9 mouse cellular contexts compared by ENCODE assay signal in genomic region chr11:58102581-58103343, GRCm38 (mm10). TPM values are rescaled to one million over a fixed set of nuclear protein-coding genes. Genes with fewer than 3 reads are reported as not detected.
DNase-seq lines count a peak whose midpoint lies in the region; ATAC-seq and TF ChIP-seq lines count a peak whose summit lies in the region.
"Had no signal": no experiment of that assay in that cellular context is flagged by ENCODE, and none has a peak within 500 bp of the region (broad histone marks: within the 10 kb centered on the region; RNA-seq: fewer than 3 reads in every experiment).

No protein-coding gene starts in this region.

- peak overlapping the region; percentile 75 for H3K27ac ChIP-seq in CH12.LX (ENCODE audit: insufficient read depth, low read depth)
- no peak overlapping the region for H3K27ac ChIP-seq in heart, embryonic 12.5 days (ENCODE audit: poor library complexity, severe bottlenecking)
- H3K27ac ChIP-seq in liver, embryonic 15.5 days (replicated peaks) = peak overlapping the region; percentile 94

- H3K79me2 ChIP-seq in CH12.LX (replicated peaks; ENCODE audit: control insufficient read depth, extremely low read depth, insufficient read depth, poor library complexity, severe bottlenecking) = peaks cover 33% of the 10 kb centered on the region

- TF ChIP-seq POLR2A in CH12.LX (IDR thresholded peaks at IDR 0.05; ENCODE audit: low read depth, low read length) = peak; percentile 49

- 85% methylated on average over 9 of the region's 9 CpGs for WGBS in heart, embryonic 12.5 days
- WGBS in liver, embryonic 15.5 days (ENCODE audit: insufficient replicate concordance) = 77% methylated on average over 9 of the region's 9 CpGs

- no peak for ATAC-seq in heart, embryonic 12.5 days (ENCODE audit: insufficient number of reproducible peaks, low FRiP score)
- ATAC-seq in liver, embryonic 15.5 days (ENCODE audit: insufficient read depth) = no peak
- ATAC-seq in cerebellum, adult (ENCODE audit: insufficient number of reproducible peaks, low FRiP score, low TSS enrichment) = no peak

- H3K4me2 ChIP-seq in CH12.LX (ENCODE audit: insufficient read depth, low read depth, poor library complexity, severe bottlenecking) = peak overlapping the region; percentile 7
- peak overlapping the region; percentile 86 for H3K4me2 ChIP-seq in heart, embryonic 12.5 days
- H3K4me2 ChIP-seq in liver, embryonic 15.5 days = peak overlapping the region; percentile 77

- TF ChIP-seq RAD21 in CH12.LX (IDR thresholded peaks at IDR 0.05; ENCODE audit: low read depth, low read length) = no peak

- TF ChIP-seq CTCF in CH12.LX (conservative IDR thresholded peaks at IDR 0.05 in 1 of 2, IDR thresholded peaks at IDR 0.05 in 1 of 2; ENCODE audit: low read depth in 2 of 2, low read length in 2 of 2) = no peak

- H3K4me3 ChIP-seq in CH12.LX (replicated peaks in 1 of 3; ENCODE audit: low read depth in 2 of 3, low read length in 2 of 3, poor library complexity in 1 of 3) = peak overlapping the region in 2 of 3 experiments; percentile 51 to 76
- peak overlapping the region; percentile 89; the same call in 1 of the 2 replicates for H3K4me3 ChIP-seq in heart, embryonic 12.5 days
- H3K4me3 ChIP-seq in liver, embryonic 15.5 days (replicated peaks) = peak overlapping the region; percentile 90; the same call in 1 of the 2 replicates

- DNase-seq in 3T3-L1 (ENCODE audit: low read depth, low spot score) (peak; percentile 28), CH12.LX (ENCODE audit: extremely low read depth) (peak; percentile 87)
- DNase-seq in thymus, postnatal 25 days = peak; percentile 80
- no peak for DNase-seq in embryo, embryonic 10 days (ENCODE audit: low spot score)
- no peak for DNase-seq in adrenal gland, adult (ENCODE audit: inconsistent age in 2 of 2, low spot score in 1 of 2)

- peaks cover 0 to 6% of the 10 kb centered on the region in 2 experiments for H3K36me3 ChIP-seq in CH12.LX (replicated peaks in 1 of 2; ENCODE audit: control insufficient read depth in 1 of 2, insufficient read depth in 1 of 2, low read length in 1 of 2)
- H3K36me3 ChIP-seq in heart, embryonic 12.5 days = no peaks in the 10 kb centered on the region
- H3K36me3 ChIP-seq in liver, embryonic 15.5 days (replicated peaks) = no peaks in the 10 kb centered on the region

- in situ Hi-C loops in CH12.LX (cut with MboI; ENCODE audit: low pct_ligation_motif_present, low pct_unique_long_range_greater_than_20kb, low sequenced_read_pairs) = loop anchor here (5.0 kb wide), 1 partner anchor 35 kb away; no protein-coding TSS in a partner anchor

- dilution Hi-C loops in CH12.LX (cut with MboI; ENCODE audit: extremely low pct_ligation_motif_present, extremely low pct_unique_long_range_greater_than_20kb, low sequenced_read_pairs) = no loop called here

- H3K27me3 ChIP-seq in CH12.LX (replicated peaks) = no peaks in the 10 kb centered on the region
- no peaks in the 10 kb centered on the region; the same call in 1 of the 2 replicates for H3K27me3 ChIP-seq in heart, embryonic 12.5 days (replicated peaks)
- H3K27me3 ChIP-seq in liver, embryonic 15.5 days = peaks cover 13% of the 10 kb centered on the region

- H3K9ac ChIP-seq in CH12.LX (ENCODE audit: insufficient read depth, low read depth) = peak overlapping the region; percentile 44
- peak overlapping the region; percentile 47; the same call in 1 of the 2 replicates for H3K9ac ChIP-seq in heart, embryonic 12.5 days
- peak overlapping the region; percentile 88 for H3K9ac ChIP-seq in liver, embryonic 15.5 days

- no peaks in the 10 kb centered on the region for H3K9me3 ChIP-seq in CH12.LX (replicated peaks; ENCODE audit: low read length)
- no peaks in the 10 kb centered on the region for H3K9me3 ChIP-seq in heart, embryonic 12.5 days (replicated peaks)
- no peaks in the 10 kb centered on the region for H3K9me3 ChIP-seq in liver, embryonic 15.5 days (replicated peaks)

- peaks cover 13 to 46% of the 10 kb centered on the region in 2 experiments for H3K4me1 ChIP-seq in CH12.LX (ENCODE audit: control insufficient read depth in 1 of 2, insufficient read depth in 2 of 2)
- peaks cover 15% of the 10 kb centered on the region for H3K4me1 ChIP-seq in heart, embryonic 12.5 days (replicated peaks)
- H3K4me1 ChIP-seq in liver, embryonic 15.5 days (replicated peaks) = peaks cover 37% of the 10 kb centered on the region

- TF ChIP-seq EP300 in CH12.LX (IDR thresholded peaks at IDR 0.05; ENCODE audit: low read length) = peak; percentile 76

TF ChIP-seq in CH12.LX, 34 proteins besides CTCF, POLR2A, EP300 and RAD21:
- TF ChIP-seq IRF4 (IDR thresholded peaks at IDR 0.05; ENCODE audit: low read depth, low read length) (peak; percentile 53), HCFC1 (IDR thresholded peaks at IDR 0.05; ENCODE audit: low read depth, low read length) (no peak), USF2 (conservative IDR thresholded peaks at IDR 0.05; ENCODE audit: low read depth, low read length) (no peak; the same call in 1 of the 2 replicates), MEF2A (IDR thresholded peaks at IDR 0.05; ENCODE audit: borderline replicate concordance, low read depth, low read length) (peak; percentile 58), ZMIZ1 (IDR thresholded peaks at IDR 0.05; ENCODE audit: low read depth, low read length) (no peak), ZNF384 (IDR thresholded peaks at IDR 0.05; ENCODE audit: low read depth, low read length) (no peak), MXI1 (IDR thresholded peaks at IDR 0.05; ENCODE audit: low read depth, low read length) (peak; percentile 67; the same call in 1 of the 2 replicates), ETS1 (conservative IDR thresholded peaks at IDR 0.05; ENCODE audit: low read depth, low read length) (peak; percentile 80), NELFE (IDR thresholded peaks at IDR 0.05; ENCODE audit: low read depth, low read length) (no peak), TCF12 (IDR thresholded peaks at IDR 0.05; ENCODE audit: low read depth, low read length) (peak; percentile 95), ZC3H11A (IDR thresholded peaks at IDR 0.05; ENCODE audit: low read depth, low read length) (no peak), MAZ (IDR thresholded peaks at IDR 0.05; ENCODE audit: low read depth, low read length) (no peak; the same call in 1 of the 2 replicates), ELF1 (IDR thresholded peaks at IDR 0.05; ENCODE audit: low read depth, low read length) (0 out of 2 replicates have a peak, but pooled peaks have one; percentile 10), USF1 (IDR thresholded peaks at IDR 0.05; ENCODE audit: low read depth, low read length) (peak; percentile 50), RCOR1 (conservative IDR thresholded peaks at IDR 0.05; ENCODE audit: low read depth, low read length) (peak; percentile 71; the same call in 1 of the 2 replicates), KAT2A (IDR thresholded peaks at IDR 0.05; ENCODE audit: insufficient replicate concordance, low read length) (no peak), MAFK (IDR thresholded peaks at IDR 0.05; ENCODE audit: insufficient replicate concordance, low read length) (0 out of 2 replicates have a peak, but pooled peaks have one; percentile 10), BHLHE40 (IDR thresholded peaks at IDR 0.05; ENCODE audit: low read depth, low read length) (peak; percentile 100), MAX (IDR thresholded peaks at IDR 0.05; ENCODE audit: low read length) (peak; percentile 79), PAX5 (IDR thresholded peaks at IDR 0.05; ENCODE audit: low read length) (no peak), POLR2AphosphoS2 (IDR thresholded peaks at IDR 0.05; ENCODE audit: low read depth, low read length) (no peak), SIN3A (IDR thresholded peaks at IDR 0.05; ENCODE audit: low read length) (no peak; the same call in none of the 2 replicates), ZKSCAN1 (IDR thresholded peaks at IDR 0.05; ENCODE audit: borderline replicate concordance, low read depth, low read length) (peak; percentile 98), JUN (IDR thresholded peaks at IDR 0.05; ENCODE audit: insufficient read depth, low read depth, low read length) (peak; percentile 2; the same call in 1 of the 2 replicates), GABPA (IDR thresholded peaks at IDR 0.05; ENCODE audit: insufficient replicate concordance, low read depth, low read length) (no peak), UBTF (IDR thresholded peaks at IDR 0.05; ENCODE audit: low read depth, low read length) (no peak), SMC3 (IDR thresholded peaks at IDR 0.05; ENCODE audit: low read depth, low read length) (no peak; the same call in 1 of the 2 replicates), E2F4 (IDR thresholded peaks at IDR 0.05; ENCODE audit: insufficient replicate concordance, low read depth, low read length) (no peak), TBP (conservative IDR thresholded peaks at IDR 0.05; ENCODE audit: low read depth, low read length) (no peak), CHD1 (IDR thresholded peaks at IDR 0.05; ENCODE audit: low read depth, low read length) (no peak), NRF1 (IDR thresholded peaks at IDR 0.05; ENCODE audit: low read depth, low read length) (peak; percentile 34; the same call in 1 of the 2 replicates), JUND (conservative IDR thresholded peaks at IDR 0.05; ENCODE audit: low read depth, low read length) (no peak), MYC (IDR thresholded peaks at IDR 0.05; ENCODE audit: low read depth, low read length) (peak; percentile 93), CHD2 (IDR thresholded peaks at IDR 0.05; ENCODE audit: low read length) (peak; percentile 72)
TF ChIP-seq in CH12.LX: peak in this region for 16.

RNA-seq across cellular contexts. Expression of gene Cnot8, which starts 1.2 kb away (rescaled TPM):
- total RNA-seq in CH12.LX (2012; rRNA removed) (90.2 and 93.8 TPM in 2 replicates), CH12.LX (2014; rRNA removed) (127 and 134 TPM in 2 replicates)
- 91.9 and 102 TPM in 2 replicates for polyA plus RNA-seq in CH12.LX (2012; ENCODE audit: insufficient read length, low read depth)
- polyA plus RNA-seq in heart, embryonic 12.5 days (2016; fragmentation: Nextera tagmentation; extraction: Ambion mirVana) = 71.7 and 73.8 TPM in 2 replicates
- 34.1 and 37.2 TPM in 2 replicates for polyA plus RNA-seq in liver, embryonic 15.5 days (2015; fragmentation: Nextera tagmentation; extraction: Ambion mirVana)

RNA-seq across cellular contexts. Expression of gene Gm12248, which starts 9.8 kb away (rescaled TPM):
- total RNA-seq in CH12.LX (2012; rRNA removed) (0.13 TPM in 1 of 2 replicates, not detected in the other), CH12.LX (2014; rRNA removed) (not detected in 2 replicates)
- not detected in 2 replicates for polyA plus RNA-seq in CH12.LX (2012; ENCODE audit: insufficient read length, low read depth)
- not detected in 2 replicates for polyA plus RNA-seq in heart, embryonic 12.5 days (2016; fragmentation: Nextera tagmentation; extraction: Ambion mirVana)
- not detected in 2 replicates for polyA plus RNA-seq in liver, embryonic 15.5 days (2015; fragmentation: Nextera tagmentation; extraction: Ambion mirVana)
- total RNA-seq: heart, adult 18-20 months had no signal

Comparison
In these comparisons a context has a peak if more than half of its experiments do, and no peak if none do; other contexts are left out.
1. DNase-seq: peak in 3T3-L1 (single experiment), CH12.LX (single experiment) and thymus, postnatal 25 days (single experiment); none in embryo, embryonic 10 days (single experiment) and adrenal gland, adult (0 of 2).
2. H3K4me2 ChIP-seq: peak in every context shown above with its lines; median percentile 86 in heart, embryonic 12.5 days; 77 in liver, embryonic 15.5 days; 7 in CH12.LX.
3. Peak in every context shown above with its lines, with median percentiles within 50 percentile points of each other: H3K4me3 ChIP-seq and H3K9ac ChIP-seq.